Mouse (Mus musculus): ENCODE results near the gene Klk7. TPM values are rescaled to one million over a fixed set of nuclear protein-coding genes. Genes with fewer than 3 reads are reported as not detected.

Klk7 gene
- polyA plus RNA-seq, 1 experiment from 2014 or later: not detected

- Histone ChIP-seq H3K9ac (replicated peaks; ENCODE audit: low read depth, low read length) (no peak overlapping the region), H3K4me1 (ENCODE audit: control insufficient read depth, insufficient read depth, low read length) (0 out of 2 replicates have a peak, but pooled peaks cover 6% of the 10 kb centered on the region), H3K27me3 (ENCODE audit: control insufficient read depth, insufficient read depth, low read length) (no peaks in the 10 kb centered on the region), H3K27ac (ENCODE audit: low read depth, low read length) (no peak overlapping the region), H3K4me2 (ENCODE audit: low read depth, low read length) (no peak overlapping the region), H3K36me3 (ENCODE audit: control insufficient read depth, insufficient read depth, low read length) (no peaks in the 10 kb centered on the region), H3K9me3 (ENCODE audit: control insufficient read depth, low read length) (no peaks in the 10 kb centered on the region), H3K4me3 (ENCODE audit: low read depth, low read length) (no peak overlapping the region)
- 81% methylated on average over 1 of the region's 1 CpGs for WGBS
- no peak for ATAC-seq (ENCODE audit: low read depth)
These were observed 25.8 kb upstream of the Klk7 start for GRCm38 (mm10) chr7:43785286-43785685.

- no peak overlapping the region for H3K4me3 ChIP-seq (ENCODE audit: low read depth, low read length)
- H3K27me3 ChIP-seq (ENCODE audit: control insufficient read depth, insufficient read depth, low read length): no peaks in the 10 kb centered on the region
- no peaks in the 10 kb centered on the region for H3K9me3 ChIP-seq (ENCODE audit: control insufficient read depth, low read length)
- 72% methylated on average over 3 of the region's 3 CpGs for WGBS
- no peaks in the 10 kb centered on the region for H3K36me3 ChIP-seq (ENCODE audit: control insufficient read depth, insufficient read depth, low read length)
- H3K4me2 ChIP-seq (ENCODE audit: low read depth, low read length): no peak overlapping the region
- no peaks in the 10 kb centered on the region for H3K4me1 ChIP-seq (ENCODE audit: control insufficient read depth, insufficient read depth, low read length)
- H3K9ac ChIP-seq (replicated peaks; ENCODE audit: low read depth, low read length): no peak overlapping the region
- ATAC-seq (ENCODE audit: low read depth): no peak
- H3K27ac ChIP-seq (ENCODE audit: low read depth, low read length): no peak overlapping the region
These were observed 23.0 kb upstream of the Klk7 start for GRCm38 (mm10) chr7:43788096-43788495.

GRCm38 (mm10) chr7:43789295-43789694, 21.8 kb upstream of the Klk7 start:
- WGBS: 83% methylated on average over 2 of the region's 2 CpGs
- H3K9ac ChIP-seq (replicated peaks; ENCODE audit: low read depth, low read length): no peak overlapping the region
- no peak for ATAC-seq (ENCODE audit: low read depth)
- no peaks in the 10 kb centered on the region for H3K36me3 ChIP-seq (ENCODE audit: control insufficient read depth, insufficient read depth, low read length)
- H3K27ac ChIP-seq (ENCODE audit: low read depth, low read length): no peak overlapping the region
- H3K27me3 ChIP-seq (ENCODE audit: control insufficient read depth, insufficient read depth, low read length): no peaks in the 10 kb centered on the region
- H3K9me3 ChIP-seq (ENCODE audit: control insufficient read depth, low read length): no peaks in the 10 kb centered on the region
- no peak overlapping the region for H3K4me2 ChIP-seq (ENCODE audit: low read depth, low read length)
- no peaks in the 10 kb centered on the region for H3K4me1 ChIP-seq (ENCODE audit: control insufficient read depth, insufficient read depth, low read length)
- no peak overlapping the region for H3K4me3 ChIP-seq (ENCODE audit: low read depth, low read length)

DNA sequence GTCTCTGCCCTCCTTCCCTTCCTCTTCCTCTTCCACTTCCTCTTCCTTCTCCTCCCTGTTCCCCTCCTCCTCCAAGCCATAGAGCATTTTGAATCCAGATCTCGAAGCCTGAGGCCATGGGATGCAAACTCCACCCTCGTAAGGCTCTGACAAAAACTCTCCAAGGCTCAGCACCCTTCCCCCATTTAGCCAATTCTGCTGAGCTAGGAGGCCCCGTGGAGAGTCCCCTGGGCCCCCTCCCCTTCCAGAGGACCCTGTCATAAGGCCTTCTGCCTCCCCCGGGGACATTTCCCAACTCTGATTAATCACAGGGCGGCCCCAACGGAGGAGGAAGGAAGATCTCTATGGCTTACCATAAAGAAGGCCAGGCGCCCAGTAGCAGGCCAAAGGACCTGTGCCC, 19.5 kb upstream of the Klk7 start, which contains the start of gene Klk9:
TSS of gene Klk9 (plus strand) at position 301 of the 400 bp plus-strand sequence.
- Histone ChIP-seq H3K27ac (ENCODE audit: low read depth, low read length) (no peak within 1 kb of the TSS), H3K36me3 (ENCODE audit: control insufficient read depth, insufficient read depth, low read length) (no peaks in the 10 kb centered on the region), H3K9me3 (ENCODE audit: control insufficient read depth, low read length) (no peaks in the 10 kb centered on the region), H3K9ac (replicated peaks; ENCODE audit: low read depth, low read length) (no peak within 1 kb of the TSS), H3K4me2 (ENCODE audit: low read depth, low read length) (no peak within 1 kb of the TSS), H3K4me1 (ENCODE audit: control insufficient read depth, insufficient read depth, low read length) (peaks cover 2% of the 10 kb centered on the region; the same call in 1 of the 2 replicates), H3K27me3 (ENCODE audit: control insufficient read depth, insufficient read depth, low read length) (peaks cover 8% of the 10 kb centered on the region; the same call in 1 of the 2 replicates), H3K4me3 (ENCODE audit: low read depth, low read length) (no peak within 1 kb of the TSS)
- no peak for ATAC-seq (ENCODE audit: low read depth)
- WGBS: 73% methylated on average over 7 of the region's 7 CpGs

DNA sequence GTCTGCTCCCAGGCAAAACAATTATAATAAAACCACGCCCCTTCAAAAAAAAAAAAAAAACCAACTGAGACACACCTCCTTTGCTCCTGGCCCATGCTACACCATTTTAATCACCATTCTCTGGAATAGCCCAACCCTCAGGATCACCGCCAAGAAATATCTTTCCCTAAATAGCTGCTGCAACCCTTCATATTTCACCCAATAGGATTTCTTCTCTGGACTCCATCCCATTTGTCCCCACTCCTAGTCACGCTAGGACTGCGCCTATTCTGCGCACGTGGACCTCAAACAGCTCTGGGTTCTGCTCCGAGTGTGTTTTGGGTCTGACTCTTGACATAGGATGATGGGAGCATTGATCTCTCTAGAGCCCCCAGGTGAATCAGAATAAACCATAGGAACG, 14.7 kb upstream of the Klk7 start:
- Histone ChIP-seq H3K4me2 (ENCODE audit: low read depth, low read length) (peak overlapping the region; percentile 61), H3K9ac (replicated peaks; ENCODE audit: low read depth, low read length) (peak overlapping the region; percentile 48), H3K27ac (ENCODE audit: low read depth, low read length) (no peak overlapping the region), H3K9me3 (ENCODE audit: control insufficient read depth, low read length) (no peaks in the 10 kb centered on the region), H3K36me3 (ENCODE audit: control insufficient read depth, insufficient read depth, low read length) (no peaks in the 10 kb centered on the region), H3K27me3 (ENCODE audit: control insufficient read depth, insufficient read depth, low read length) (peaks cover 23% of the 10 kb centered on the region), H3K4me1 (ENCODE audit: control insufficient read depth, insufficient read depth, low read length) (peaks cover 4% of the 10 kb centered on the region; the same call in 1 of the 2 replicates), H3K4me3 (ENCODE audit: low read depth, low read length) (peak overlapping the region; percentile 39)
- 9% methylated on average over 8 of the region's 8 CpGs for WGBS
- ATAC-seq (ENCODE audit: low read depth): no peak

GRCm38 (mm10) chr7:43797333-43797769, 13.7 kb upstream of the Klk7 start, which contains the start of gene Klk8:
TSS of gene Klk8 (plus strand) at chr7:43797577.
- peak; percentile 67 for ATAC-seq (ENCODE audit: low read depth)
- no peak within 1 kb of the TSS for H3K27ac ChIP-seq (ENCODE audit: low read depth, low read length)
- peaks cover 4% of the 10 kb centered on the region; the same call in 1 of the 2 replicates for H3K4me1 ChIP-seq (ENCODE audit: control insufficient read depth, insufficient read depth, low read length)
- no peaks in the 10 kb centered on the region for H3K9me3 ChIP-seq (ENCODE audit: control insufficient read depth, low read length)
- peak within 1 kb of the TSS; percentile 39 for H3K4me3 ChIP-seq (ENCODE audit: low read depth, low read length)
- no peaks in the 10 kb centered on the region for H3K36me3 ChIP-seq (ENCODE audit: control insufficient read depth, insufficient read depth, low read length)
- peak within 1 kb of the TSS; percentile 61 for H3K4me2 ChIP-seq (ENCODE audit: low read depth, low read length)
- peak within 1 kb of the TSS; percentile 48 for H3K9ac ChIP-seq (replicated peaks; ENCODE audit: low read depth, low read length)
- peaks cover 23% of the 10 kb centered on the region for H3K27me3 ChIP-seq (ENCODE audit: control insufficient read depth, insufficient read depth, low read length)
- under 1% methylated on average over 28 of the region's 28 CpGs for WGBS

GRCm38 (mm10) chr7:43797844-43798462, 13.1 kb upstream of the Klk7 start:
- Histone ChIP-seq H3K4me3 (ENCODE audit: low read depth, low read length) (peak overlapping the region; percentile 39), H3K27me3 (ENCODE audit: control insufficient read depth, insufficient read depth, low read length) (peaks cover 23% of the 10 kb centered on the region), H3K4me1 (ENCODE audit: control insufficient read depth, insufficient read depth, low read length) (peaks cover 4% of the 10 kb centered on the region; the same call in 1 of the 2 replicates), H3K36me3 (ENCODE audit: control insufficient read depth, insufficient read depth, low read length) (no peaks in the 10 kb centered on the region), H3K4me2 (ENCODE audit: low read depth, low read length) (peak overlapping the region; percentile 61), H3K9me3 (ENCODE audit: control insufficient read depth, low read length) (no peaks in the 10 kb centered on the region), H3K27ac (ENCODE audit: low read depth, low read length) (no peak overlapping the region), H3K9ac (replicated peaks; ENCODE audit: low read depth, low read length) (peak overlapping the region; percentile 48; the same call in 1 of the 2 replicates)
- 41% methylated on average over 13 of the region's 13 CpGs for whole genome bisulfite sequencing
- peak; percentile 20; the same call in 1 of the 2 replicates for ATAC-seq (ENCODE audit: low read depth)

DNA sequence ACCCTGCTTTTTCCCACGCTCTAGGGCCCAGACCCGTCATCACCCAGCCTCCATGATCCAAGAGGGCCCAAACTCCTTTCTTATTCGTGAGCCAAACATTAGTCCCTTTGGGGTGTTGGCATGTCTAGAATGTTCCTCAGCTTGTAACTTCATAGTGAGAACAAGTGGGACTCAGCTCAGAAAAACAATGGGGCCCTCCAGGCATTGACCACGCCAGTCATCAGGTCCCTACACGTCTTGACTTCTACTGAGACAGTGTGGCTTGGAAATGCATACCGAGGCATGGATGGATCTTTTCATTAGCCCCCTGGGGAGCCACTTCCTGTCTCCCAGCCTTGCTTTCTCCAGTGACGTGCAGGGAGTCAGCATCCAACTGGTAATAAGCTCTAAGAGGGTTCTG, 11.2 kb upstream of the Klk7 start:
- H3K4me2 ChIP-seq (ENCODE audit: low read depth, low read length): no peak overlapping the region
- no peak overlapping the region for H3K27ac ChIP-seq (ENCODE audit: low read depth, low read length)
- no peaks in the 10 kb centered on the region for H3K36me3 ChIP-seq (ENCODE audit: control insufficient read depth, insufficient read depth, low read length)
- H3K4me3 ChIP-seq (ENCODE audit: low read depth, low read length): no peak overlapping the region
- ATAC-seq (ENCODE audit: low read depth): no peak
- WGBS: 77% methylated on average over 7 of the region's 7 CpGs
- peaks cover 4% of the 10 kb centered on the region; the same call in 1 of the 2 replicates for H3K4me1 ChIP-seq (ENCODE audit: control insufficient read depth, insufficient read depth, low read length)
- H3K27me3 ChIP-seq (ENCODE audit: control insufficient read depth, insufficient read depth, low read length): peaks cover 23% of the 10 kb centered on the region
- no peaks in the 10 kb centered on the region for H3K9me3 ChIP-seq (ENCODE audit: control insufficient read depth, low read length)
- no peak overlapping the region for H3K9ac ChIP-seq (replicated peaks; ENCODE audit: low read depth, low read length)

GRCm38 (mm10) chr7:43815211-43815610, 4.1 kb downstream of the Klk7 start:
- Histone ChIP-seq H3K27me3 (ENCODE audit: control insufficient read depth, insufficient read depth, low read length) (no peaks in the 10 kb centered on the region), H3K4me2 (ENCODE audit: low read depth, low read length) (no peak overlapping the region), H3K9me3 (ENCODE audit: control insufficient read depth, low read length) (no peaks in the 10 kb centered on the region), H3K36me3 (ENCODE audit: control insufficient read depth, insufficient read depth, low read length) (no peaks in the 10 kb centered on the region), H3K4me3 (ENCODE audit: low read depth, low read length) (no peak overlapping the region), H3K4me1 (ENCODE audit: control insufficient read depth, insufficient read depth, low read length) (no peaks in the 10 kb centered on the region), H3K27ac (ENCODE audit: low read depth, low read length) (no peak overlapping the region), H3K9ac (replicated peaks; ENCODE audit: low read depth, low read length) (no peak overlapping the region)
- WGBS: 88% methylated on average over 7 of the region's 7 CpGs
- ATAC-seq (ENCODE audit: low read depth): no peak
